Comparison of ENCODE assay signal across 9 mouse cellular contexts in genomic region chr6:120773149-120773628, GRCm38 (mm10). TPM values are rescaled to one million over a fixed set of nuclear protein-coding genes. Genes with fewer than 3 reads are reported as not detected.
DNase-seq lines count a peak whose midpoint lies in the region; ATAC-seq and TF ChIP-seq lines count a peak whose summit lies in the region.
"Had no signal": no experiment of that assay in that cellular context is flagged by ENCODE, and none has a peak within 500 bp of the region (broad histone marks: within the 10 kb centered on the region; RNA-seq: fewer than 3 reads in every experiment).

Gene Slc25a18, plus strand, starts transcription at chr6:120773578.

- ATAC-seq in forebrain, embryonic 16.5 days = peak; percentile 93
- ATAC-seq in heart, embryonic 11.5 days (replicated peaks; ENCODE audit: insufficient number of reproducible peaks, low FRiP score, low TSS enrichment) = no peak
- no peak for ATAC-seq in liver, embryonic 12.5 days

- 0 out of 2 replicates have a peak, but pooled peaks cover 2% of the 10 kb centered on the region for H3K36me3 ChIP-seq in forebrain, embryonic 16.5 days (ENCODE audit: control insufficient read depth, insufficient read depth)
- H3K36me3 ChIP-seq in heart, embryonic 11.5 days (ENCODE audit: control insufficient read depth, insufficient read depth, low read length) = no peaks in the 10 kb centered on the region
- 0 out of 2 replicates have a peak, but pooled peaks cover 2% of the 10 kb centered on the region for H3K36me3 ChIP-seq in liver, embryonic 12.5 days

- H3K27ac ChIP-seq in forebrain, embryonic 16.5 days (ENCODE audit: low read length) = peak within 1 kb of the TSS; percentile 43
- H3K27ac ChIP-seq in olfactory bulb, adult 2 months (ENCODE audit: insufficient read depth, low read depth, low read length) = peak within 1 kb of the TSS; percentile 48; the same call in 1 of the 2 replicates
- no peak within 1 kb of the TSS for H3K27ac ChIP-seq in heart, embryonic 11.5 days (ENCODE audit: low read depth, low read length)
- H3K27ac ChIP-seq in liver, embryonic 12.5 days = no peak within 1 kb of the TSS

- TF ChIP-seq POLR2A in olfactory bulb, adult 2 months (IDR thresholded peaks at IDR 0.05; ENCODE audit: insufficient read depth, low read depth, low read length) = no peak

- H3K9me3 ChIP-seq in forebrain, embryonic 16.5 days (ENCODE audit: control insufficient read depth, low read length) = no peaks in the 10 kb centered on the region
- H3K9me3 ChIP-seq in heart, embryonic 11.5 days (replicated peaks; ENCODE audit: control insufficient read depth, low read length) = no peaks in the 10 kb centered on the region
- H3K9me3 ChIP-seq in liver, embryonic 12.5 days (replicated peaks) = no peaks in the 10 kb centered on the region

- peaks cover 12% of the 10 kb centered on the region for H3K4me1 ChIP-seq in forebrain, embryonic 16.5 days (replicated peaks; ENCODE audit: control insufficient read depth, insufficient read depth, low read length)
- H3K4me1 ChIP-seq in olfactory bulb, adult 2 months (ENCODE audit: control insufficient read depth, insufficient read depth, low read length) = no peaks in the 10 kb centered on the region
- peaks cover 7% of the 10 kb centered on the region; the same call in 1 of the 2 replicates for H3K4me1 ChIP-seq in heart, embryonic 11.5 days (ENCODE audit: control insufficient read depth, insufficient read depth, low read length)
- no peaks in the 10 kb centered on the region for H3K4me1 ChIP-seq in liver, embryonic 12.5 days

- TF ChIP-seq CTCF in olfactory bulb, adult 2 months (IDR thresholded peaks at IDR 0.05; ENCODE audit: insufficient read depth, low read depth, low read length) = no peak

- peak; percentile 12 for DNase-seq in lung, postnatal 36 days
- no peak for DNase-seq in lung, adult 18-20 months
- peak in 1 of 2 experiments; percentile 52 for DNase-seq in left cerebral cortex, adult 8-10 months (ENCODE audit: low spot score in 2 of 2)
- no peak for DNase-seq in thymus, adult 18-20 months

- WGBS in forebrain, embryonic 16.5 days = 12% methylated on average over 5 of the region's 5 CpGs
- 38% methylated on average over 5 of the region's 5 CpGs for WGBS in olfactory bulb, adult 2 months
- whole genome bisulfite sequencing in heart, embryonic 11.5 days (ENCODE audit: insufficient replicate concordance) = 70% methylated on average over 5 of the region's 5 CpGs
- 66% methylated on average over 5 of the region's 5 CpGs for WGBS in liver, embryonic 12.5 days (ENCODE audit: insufficient replicate concordance)

- H3K4me2 ChIP-seq in forebrain, embryonic 16.5 days (ENCODE audit: low read length) = no peak within 1 kb of the TSS
- no peak within 1 kb of the TSS for H3K4me2 ChIP-seq in heart, embryonic 11.5 days
- H3K4me2 ChIP-seq in liver, embryonic 12.5 days = no peak within 1 kb of the TSS

- H3K4me3 ChIP-seq in forebrain, embryonic 16.5 days (replicated peaks; ENCODE audit: low read length) = no peak within 1 kb of the TSS
- 0 out of 2 replicates have a peak within 1 kb of the TSS, but pooled peaks have one; percentile 7 for H3K4me3 ChIP-seq in olfactory bulb, adult 2 months (ENCODE audit: insufficient read depth, low read depth, low read length)
- H3K4me3 ChIP-seq in heart, embryonic 11.5 days (ENCODE audit: low read depth, low read length) = no peak within 1 kb of the TSS
- no peak within 1 kb of the TSS for H3K4me3 ChIP-seq in liver, embryonic 12.5 days

- 0 out of 2 replicates have a peak within 1 kb of the TSS, but pooled peaks have one; percentile 2 for H3K9ac ChIP-seq in forebrain, embryonic 16.5 days (replicated peaks; ENCODE audit: low read depth, low read length)
- no peak within 1 kb of the TSS for H3K9ac ChIP-seq in heart, embryonic 11.5 days (ENCODE audit: low read depth, low read length)
- H3K9ac ChIP-seq in liver, embryonic 12.5 days = no peak within 1 kb of the TSS

- no peaks in the 10 kb centered on the region for H3K27me3 ChIP-seq in forebrain, embryonic 16.5 days (replicated peaks; ENCODE audit: control insufficient read depth, insufficient read depth, low read length)
- no peaks in the 10 kb centered on the region for H3K27me3 ChIP-seq in heart, embryonic 11.5 days (ENCODE audit: control insufficient read depth, insufficient read depth, low read length)
- H3K27me3 ChIP-seq in liver, embryonic 12.5 days (replicated peaks) = no peaks in the 10 kb centered on the region

RNA-seq across cellular contexts. Expression of gene Slc25a18, which starts in this region (rescaled TPM):
- polyA plus RNA-seq in forebrain, embryonic 16.5 days (2015; fragmentation: Nextera tagmentation; extraction: Ambion mirVana) = 1.4 and 3.5 TPM in 2 replicates
- 10 to 100 TPM; 63.7 to 71.1 (median 66.6) TPM for total RNA-seq in left cerebral cortex, adult 8-10 months (2022)
- not detected in 2 replicates for polyA plus RNA-seq in olfactory bulb, adult 2 months (2012; ENCODE audit: insufficient read depth, insufficient read length, low replicate concordance, missing spikeins)
- 0.13 TPM in 1 of 2 replicates, not detected in the other for polyA plus RNA-seq in heart, embryonic 11.5 days (2014; fragmentation: Nextera tagmentation; extraction: Ambion mirVana)
- 0.18 TPM in 1 of 2 replicates, not detected in the other for polyA plus RNA-seq in liver, embryonic 12.5 days (2016; fragmentation: Nextera tagmentation; extraction: Ambion mirVana)
- total RNA-seq: megakaryocyte progenitor cell, adult 5-6 weeks had no signal

Comparison
In these comparisons a context has a peak if more than half of its experiments do, and no peak if none do; other contexts are left out.
1. H3K27ac ChIP-seq: peak in forebrain, embryonic 16.5 days (single experiment) and olfactory bulb, adult 2 months (single experiment); none in heart, embryonic 11.5 days (single experiment) and liver, embryonic 12.5 days (single experiment).